Mouse (Mus musculus) gastrocnemius, postnatal 4 days (tissue): ENCODE measurements around the gene Wdsub1. TPM values are rescaled to one million over a fixed set of nuclear protein-coding genes. Genes with fewer than 3 reads are reported as not detected.

Experiments
- DNase-seq, 2 experiments: peaks; one replicate each; pipeline ENCODE4 v3.0.0; 2021 to 2022; ENCODE audit warnings: low spot score in 2 of 2, mixed read lengths in 2 of 2
- total RNA-seq, 2 experiments: library from RNA; stranded (reverse); gene quantifications; 2 replicates each; pipeline ENCODE4 v1.2.3; 2021

Wdsub1 gene
- total RNA-seq, 2 experiments from 2014 or later: 24.3 to 25.3 TPM

DNA sequence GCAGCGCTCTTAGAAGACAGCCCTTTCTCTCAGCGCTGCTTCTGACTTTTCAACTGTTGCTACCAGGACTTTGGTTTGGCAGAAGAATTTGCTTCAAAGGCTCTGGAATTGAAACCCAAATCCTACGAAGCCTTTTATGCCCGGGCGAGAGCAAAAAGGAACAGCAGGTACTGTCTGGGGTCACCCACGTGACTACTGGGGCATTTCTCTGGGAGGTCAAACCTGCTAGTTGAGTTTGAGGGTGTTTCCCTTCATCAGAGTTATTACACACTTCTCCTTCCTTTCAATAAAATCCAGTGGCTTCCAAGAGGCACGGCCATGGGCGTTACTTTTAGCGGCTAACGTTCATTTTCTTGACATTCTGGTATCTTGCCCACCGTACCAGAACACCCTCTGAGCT lies 40.4 kb downstream of the Wdsub1 start:
- no peak for DNase-seq

DNA sequence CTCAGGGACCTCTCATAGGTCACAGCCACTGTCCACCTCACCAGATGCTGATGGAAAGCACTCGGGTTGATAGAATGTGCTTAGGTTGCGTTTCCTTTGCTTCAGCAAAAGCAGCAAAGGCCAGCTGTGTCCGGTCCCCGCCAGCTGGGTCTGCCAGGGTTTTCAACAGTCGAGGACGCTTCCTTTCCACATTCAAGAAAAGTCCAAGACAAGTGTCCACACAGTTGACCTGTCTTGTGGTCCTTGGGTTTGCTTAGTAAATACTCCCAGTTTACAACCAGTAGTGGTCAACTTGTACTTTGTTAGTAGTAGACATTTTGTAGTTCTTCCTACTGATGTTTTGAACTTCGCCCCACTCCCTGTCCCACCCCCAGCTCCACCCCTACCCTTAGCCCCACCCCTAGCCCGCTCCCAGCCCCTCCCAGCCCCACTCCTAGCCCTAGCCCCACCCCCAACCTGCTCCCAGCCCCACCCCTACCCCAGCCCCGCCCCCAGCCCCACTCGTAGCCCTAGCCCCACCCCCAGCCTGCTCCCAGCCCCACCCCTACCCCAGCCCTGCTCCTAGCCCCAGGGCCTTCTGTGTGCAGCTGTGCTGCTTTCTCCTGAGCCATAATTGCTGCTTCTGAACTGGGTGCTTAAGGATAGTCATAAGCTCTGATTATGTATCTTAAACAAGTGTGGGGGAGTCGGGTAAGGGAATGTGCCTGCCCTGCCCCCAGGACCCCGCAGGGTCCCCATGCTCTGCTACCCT lies 41.0 kb downstream of the Wdsub1 start:
- peak in 1 of 2 experiments; percentile 28 for DNase-seq

DNA sequence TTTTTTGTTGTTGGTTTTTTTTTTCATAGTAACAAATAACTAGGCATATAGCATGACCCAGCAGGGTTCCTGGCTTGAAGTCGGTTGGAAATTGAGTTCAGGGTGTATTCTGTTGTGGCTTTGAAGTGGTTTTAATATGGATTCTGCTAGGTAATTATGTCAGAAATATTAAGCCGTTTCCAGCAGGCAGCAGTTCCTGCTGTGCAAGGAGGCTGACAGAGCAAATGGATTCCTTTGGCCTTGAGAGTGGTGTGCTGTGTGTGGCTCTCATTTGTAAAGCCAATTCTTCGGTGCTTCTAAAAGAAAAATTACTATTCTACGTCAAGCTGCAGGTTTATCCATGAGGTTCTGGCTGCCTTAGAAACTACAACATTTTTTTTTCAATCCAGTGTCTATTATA lies 42.2 kb downstream of the Wdsub1 start:
- no peak for DNase-seq

DNA sequence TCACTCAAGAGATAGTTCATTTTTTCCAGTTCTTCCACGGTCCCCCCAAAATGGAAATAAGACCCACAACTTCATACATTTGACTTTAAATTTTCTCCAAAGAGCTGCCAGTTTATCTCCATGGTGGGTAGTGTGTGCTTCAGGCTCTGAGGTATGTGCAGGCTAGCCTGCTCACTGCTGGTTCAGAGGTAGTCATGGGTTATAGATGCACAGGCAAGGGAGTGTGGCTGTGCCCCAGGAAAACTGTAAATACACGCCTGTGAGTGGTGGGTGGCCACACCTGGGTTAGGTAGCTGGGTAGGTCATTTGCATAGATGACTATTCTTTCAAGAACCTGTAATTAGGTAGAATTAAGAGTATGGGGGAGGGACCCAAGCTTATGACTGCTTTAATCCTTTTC lies 42.6 kb downstream of the Wdsub1 start:
- DNase-seq: no peak

DNA sequence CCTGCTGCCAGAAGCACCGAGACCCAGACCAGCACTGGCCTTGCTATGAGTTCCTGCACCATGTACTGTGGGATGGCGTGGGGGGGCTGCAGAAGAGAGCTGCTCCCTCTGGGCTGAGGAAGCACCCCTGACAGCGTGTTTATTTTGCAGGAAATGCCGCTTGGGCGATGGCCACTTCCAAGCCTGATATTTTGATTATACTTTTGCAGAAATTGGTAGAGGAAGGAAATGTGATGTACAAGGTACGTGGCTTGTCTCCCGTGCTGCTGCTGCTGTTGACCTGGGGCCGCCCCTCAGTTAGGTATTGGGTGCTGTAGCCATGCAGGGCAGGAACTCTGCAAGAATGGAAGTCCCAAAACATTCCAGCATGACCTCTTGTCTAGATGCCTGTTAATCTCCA lies 43.6 kb downstream of the Wdsub1 start:
- no peak for DNase-seq

DNA sequence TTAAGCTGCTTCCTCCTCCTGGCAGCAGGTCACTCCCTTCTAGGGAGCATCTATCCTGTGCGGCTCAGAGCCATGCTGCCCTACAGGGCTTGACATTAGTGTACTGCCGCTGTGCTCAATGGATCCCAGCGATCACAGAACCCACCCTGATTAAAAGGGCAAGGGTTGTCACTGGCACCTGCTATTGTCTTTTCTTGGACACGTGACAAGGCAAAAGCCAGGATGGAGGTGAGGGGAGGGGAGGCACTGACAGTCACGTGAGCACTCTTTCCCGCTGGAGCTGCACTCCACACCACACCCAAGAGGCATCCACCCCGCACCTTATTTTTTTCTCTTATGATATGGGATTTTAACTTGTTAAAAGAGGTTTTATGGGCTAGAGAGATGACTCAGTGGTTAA lies 50.6 kb downstream of the Wdsub1 start:
- no peak for DNase-seq

DNA sequence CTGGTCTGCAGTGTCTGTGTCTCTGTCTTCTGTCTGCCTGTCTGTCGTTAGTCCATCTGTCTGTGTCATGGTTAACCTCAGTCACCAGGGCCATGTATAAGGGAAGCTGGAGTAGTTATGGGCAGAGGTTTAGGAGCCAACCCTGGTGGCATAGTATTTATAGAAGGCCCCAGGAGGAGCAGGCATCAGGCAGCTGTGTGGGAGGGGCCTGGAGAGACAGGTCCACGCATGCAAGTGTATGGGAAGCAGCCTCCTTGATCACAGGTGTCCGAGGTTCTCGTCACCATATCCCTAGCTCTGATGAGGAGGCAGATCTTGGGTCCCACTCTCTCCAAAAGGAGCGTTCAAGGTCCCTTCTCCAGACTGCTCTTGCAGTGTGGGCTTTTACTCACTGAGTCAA lies 51.5 kb downstream of the Wdsub1 start:
- DNase-seq: no peak

DNA sequence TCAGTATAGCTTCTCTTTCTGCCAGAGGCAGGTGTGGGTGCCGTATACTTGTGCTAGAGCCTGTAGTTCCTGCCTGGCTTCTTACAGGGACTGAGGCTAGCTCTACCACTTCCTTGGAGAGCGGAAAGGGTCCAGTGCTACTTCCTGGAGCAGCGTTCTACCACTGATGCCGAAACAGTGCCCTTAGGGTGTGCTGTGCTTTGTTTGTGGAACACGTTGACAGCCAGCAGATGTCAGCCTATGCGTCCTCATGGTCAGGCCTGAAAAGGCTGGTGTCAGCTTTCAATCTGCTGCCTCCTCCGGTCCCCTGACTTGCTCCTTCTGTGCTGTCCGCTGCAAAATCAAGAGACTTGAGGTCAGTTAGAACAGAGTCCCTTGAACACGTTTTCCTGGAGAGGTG lies 52.2 kb downstream of the Wdsub1 start:
- peak in 1 of 2 experiments; percentile 34 for DNase-seq

DNA sequence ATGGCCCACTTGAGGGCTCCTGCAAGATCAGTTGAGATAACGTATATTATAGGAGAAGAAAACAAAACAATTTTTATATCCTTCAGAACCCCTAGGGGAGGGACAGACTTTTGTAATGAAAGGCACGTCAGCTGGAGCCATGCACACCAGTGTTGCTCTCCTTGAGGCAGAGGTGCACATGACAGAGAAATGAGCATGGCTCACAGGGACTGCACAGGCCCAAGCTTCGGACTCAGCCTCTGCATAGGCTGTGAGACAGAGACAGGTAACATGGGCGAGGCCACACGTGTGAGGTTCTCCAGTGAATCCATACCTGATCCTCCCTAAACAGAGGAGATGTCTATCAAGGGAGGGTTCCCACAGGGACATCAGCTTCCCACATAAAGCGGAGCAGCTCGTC lies 52.7 kb downstream of the Wdsub1 start:
- DNase-seq: no peak

DNA sequence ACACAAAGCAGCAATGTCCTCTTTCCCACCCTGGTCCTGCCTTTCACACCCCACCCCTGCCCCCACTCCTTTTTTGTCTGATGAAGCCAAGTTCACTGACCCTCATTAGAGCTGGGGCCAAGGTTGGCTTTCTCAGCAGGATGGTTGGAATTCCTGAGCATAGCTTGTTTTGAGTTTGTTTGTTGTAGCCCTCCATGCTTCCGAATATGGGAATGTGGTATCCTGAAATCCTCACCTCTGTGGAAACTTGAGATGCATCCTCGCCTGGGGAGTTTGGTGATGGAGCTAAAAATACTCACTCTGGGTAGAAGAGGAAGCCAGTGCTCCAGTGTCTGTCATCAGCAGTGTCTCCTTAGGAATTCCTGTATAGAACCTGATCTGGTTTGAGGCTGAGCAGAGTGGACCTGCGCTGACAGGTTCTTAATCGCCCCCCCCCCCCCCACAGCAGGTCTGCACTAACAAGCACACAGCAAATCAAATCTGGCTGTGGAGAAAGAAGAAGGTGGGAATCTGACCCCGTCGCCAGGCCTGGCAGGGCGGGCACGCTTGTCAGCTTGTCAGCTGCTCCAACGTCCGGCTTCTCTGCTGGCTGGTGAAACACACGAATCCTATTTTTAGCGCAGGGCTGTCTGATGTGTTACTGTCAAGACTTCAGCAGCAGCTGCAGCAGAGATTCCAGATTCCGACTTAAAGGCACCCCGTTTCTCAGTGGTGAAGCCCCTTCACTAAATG lies 53.4 kb downstream of the Wdsub1 start:
- peak in 1 of 2 experiments; percentile 66 for DNase-seq

DNA sequence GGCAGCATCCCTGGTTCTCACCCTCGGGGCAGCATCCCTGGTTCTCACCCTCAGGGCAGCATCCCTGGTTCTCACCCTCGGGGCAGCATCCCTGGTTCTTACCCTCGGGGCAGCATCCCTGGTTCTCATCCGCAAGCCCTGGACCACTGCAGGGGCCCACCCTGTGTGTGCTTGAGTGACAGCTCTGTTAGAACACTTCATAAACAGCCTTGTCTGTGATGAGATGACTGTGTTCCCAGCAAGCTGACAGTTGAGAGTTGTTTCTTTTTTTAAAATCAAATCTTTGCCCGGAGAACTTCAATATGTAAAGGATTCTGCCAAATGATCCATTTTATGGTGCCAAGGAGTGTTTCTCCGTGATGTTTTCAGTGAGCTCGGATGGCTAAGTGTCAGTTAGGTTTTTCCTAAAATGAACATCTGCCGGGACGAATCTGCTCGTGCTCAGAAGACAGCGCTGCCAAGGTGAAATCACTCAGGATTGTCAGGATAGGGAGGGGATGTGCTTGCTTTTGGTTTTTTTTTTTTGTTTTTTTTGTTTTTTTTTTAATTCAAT lies 54.2 kb downstream of the Wdsub1 start:
- DNase-seq: no peak

DNA sequence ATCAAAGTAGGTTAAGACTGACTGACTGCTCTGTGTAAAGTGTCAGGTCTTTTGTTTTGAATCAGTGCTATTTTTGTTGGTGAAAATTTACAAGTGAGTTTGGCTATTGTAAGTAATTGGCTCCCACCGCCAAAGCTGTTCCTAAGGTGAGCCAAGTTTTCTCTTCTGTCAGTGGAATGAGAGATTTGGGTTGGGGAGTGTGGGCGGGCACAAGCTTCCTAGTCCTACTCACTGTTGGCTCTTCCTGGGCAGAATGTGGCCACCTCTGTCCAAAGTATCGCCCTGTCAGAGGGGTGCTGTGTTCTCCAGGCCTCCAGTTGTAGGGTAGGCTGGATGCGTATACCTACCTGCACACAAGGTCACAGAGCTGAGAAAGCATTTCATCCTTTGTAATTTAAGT lies 57.0 kb downstream of the Wdsub1 start:
- no peak for DNase-seq

DNA sequence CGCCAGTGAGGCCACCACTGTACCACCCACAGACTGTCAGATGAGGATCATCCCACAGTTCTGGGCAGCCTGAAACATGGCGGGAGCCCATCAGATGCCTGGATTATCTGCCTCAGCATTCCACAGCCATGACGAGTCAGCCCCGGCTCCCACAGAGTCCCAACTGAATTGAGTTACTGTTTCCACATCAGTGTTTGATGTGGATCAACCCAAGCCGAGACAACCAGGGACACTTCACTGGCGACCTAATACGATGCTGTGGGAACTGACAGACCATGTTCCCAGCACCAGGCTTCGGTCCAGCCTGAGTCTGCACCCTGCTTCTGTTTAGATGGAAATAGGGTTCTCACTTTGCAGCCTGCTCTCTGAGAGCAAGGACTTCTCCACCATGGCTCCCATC lies 58.1 kb downstream of the Wdsub1 start:
- DNase-seq: peak in 1 of 2 experiments; percentile 39

DNA sequence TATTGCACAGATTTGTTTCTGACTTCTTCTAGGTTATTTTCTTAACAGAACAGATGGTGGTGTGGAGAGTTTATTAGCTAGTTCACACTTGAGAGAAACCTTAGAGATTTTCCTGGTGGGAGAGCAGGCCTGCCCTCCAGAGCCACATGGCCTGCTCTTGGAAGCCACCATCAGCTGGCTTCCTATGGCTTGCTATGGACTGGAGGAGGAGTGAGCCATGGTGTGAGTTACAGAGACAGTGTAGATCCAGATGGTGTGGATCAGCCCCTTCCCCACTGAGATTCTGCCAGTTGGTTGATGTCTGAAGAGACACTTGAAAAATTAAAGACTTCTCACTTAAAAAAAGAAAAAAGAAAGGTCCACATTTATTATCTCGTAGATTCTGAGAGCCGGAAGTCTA lies 61.3 kb downstream of the Wdsub1 start:
- no peak for DNase-seq

DNA sequence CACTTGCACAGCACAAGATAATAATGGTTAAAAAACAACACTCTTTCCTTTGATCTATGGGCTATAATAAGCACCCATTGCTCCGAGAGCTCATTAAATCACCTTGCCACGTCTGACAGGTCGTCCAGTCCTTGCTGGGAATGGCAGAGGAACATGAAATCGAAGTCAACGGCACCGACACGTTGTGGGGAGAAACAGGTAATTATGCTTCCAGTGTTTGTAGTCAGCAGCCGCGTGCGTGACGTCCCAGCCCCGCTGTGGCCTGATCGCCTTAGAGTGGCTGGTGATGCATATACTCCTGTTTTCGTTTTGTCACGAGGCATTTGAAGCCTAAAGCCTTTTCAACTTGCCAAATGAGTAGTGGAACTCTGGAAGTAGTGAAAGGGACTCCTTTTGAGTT lies 62.3 kb downstream of the Wdsub1 start:
- DNase-seq: no peak

DNA sequence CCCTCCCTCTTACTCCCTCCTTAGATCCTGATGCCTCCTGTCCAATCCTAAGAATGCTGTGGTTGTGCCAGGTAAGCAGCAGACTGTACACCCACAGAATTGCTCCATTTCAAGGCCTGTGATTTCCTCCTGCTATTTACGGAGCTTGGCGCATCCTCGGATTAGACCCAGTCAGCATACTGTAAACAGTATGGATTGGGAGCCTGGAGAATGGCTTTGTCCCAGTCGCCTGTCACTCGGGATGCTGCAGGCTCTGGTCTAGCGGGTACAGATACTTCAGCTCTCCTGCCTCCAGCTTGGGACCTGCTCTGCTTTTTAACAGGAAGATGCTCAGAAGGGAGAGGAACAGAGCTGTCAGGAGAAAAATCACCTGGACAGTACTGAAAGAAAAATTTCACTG lies 63.0 kb downstream of the Wdsub1 start:
- no peak for DNase-seq

DNA sequence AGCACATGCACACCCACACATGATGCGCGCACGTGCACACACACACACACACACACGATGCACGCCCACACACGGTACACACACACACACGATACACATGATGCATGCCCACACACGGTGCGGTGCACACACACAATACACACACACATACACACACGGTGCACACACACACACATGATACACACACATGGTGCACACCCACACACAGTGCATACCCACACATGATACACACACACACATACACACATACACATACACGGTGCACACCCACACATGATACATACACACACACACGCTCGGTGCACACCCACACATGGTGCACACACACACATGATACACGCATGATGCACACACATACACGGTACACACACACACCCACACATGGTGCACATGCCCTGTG lies 63.7 kb downstream of the Wdsub1 start:
- no peak for DNase-seq

DNA sequence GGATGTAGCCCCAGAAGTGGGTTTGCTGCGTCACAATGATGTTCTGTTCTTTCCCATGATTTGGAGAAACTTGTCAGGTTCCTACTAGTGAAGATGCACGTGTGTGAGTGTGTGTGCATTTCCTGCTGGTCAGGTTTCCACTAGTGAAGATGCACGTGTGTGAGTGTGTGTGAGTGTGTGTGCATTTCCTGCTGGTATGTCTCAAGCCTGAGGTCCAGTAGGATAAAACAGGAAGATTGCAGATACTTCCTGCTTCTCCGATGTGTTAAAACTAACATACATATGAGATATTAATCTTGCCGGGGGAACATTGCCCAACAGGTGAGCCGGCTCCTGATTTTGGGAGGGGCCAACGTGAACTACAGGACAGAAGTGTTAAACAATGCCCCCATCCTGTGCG lies 67.4 kb downstream of the Wdsub1 start:
- no peak for DNase-seq

DNA sequence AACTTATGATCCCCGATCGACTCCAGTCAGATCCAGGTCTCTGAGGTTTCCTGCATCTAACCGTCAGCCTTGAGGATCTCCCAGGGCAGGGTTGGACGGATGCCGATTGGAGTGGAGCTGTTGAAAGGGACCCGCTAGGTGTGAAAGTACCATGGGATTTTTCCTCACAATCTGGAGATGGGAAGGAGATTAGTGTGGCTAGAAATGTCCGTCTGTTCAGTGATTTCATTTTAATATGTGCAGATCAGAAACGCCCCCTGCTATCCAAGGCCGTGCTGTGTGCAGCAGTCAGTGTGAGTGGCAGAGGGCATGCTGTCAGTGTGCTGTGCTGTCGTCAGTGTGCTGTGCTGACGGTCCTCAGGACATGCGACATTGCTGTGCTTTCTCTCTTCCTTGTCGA lies 68.9 kb downstream of the Wdsub1 start:
- DNase-seq: no peak

DNA sequence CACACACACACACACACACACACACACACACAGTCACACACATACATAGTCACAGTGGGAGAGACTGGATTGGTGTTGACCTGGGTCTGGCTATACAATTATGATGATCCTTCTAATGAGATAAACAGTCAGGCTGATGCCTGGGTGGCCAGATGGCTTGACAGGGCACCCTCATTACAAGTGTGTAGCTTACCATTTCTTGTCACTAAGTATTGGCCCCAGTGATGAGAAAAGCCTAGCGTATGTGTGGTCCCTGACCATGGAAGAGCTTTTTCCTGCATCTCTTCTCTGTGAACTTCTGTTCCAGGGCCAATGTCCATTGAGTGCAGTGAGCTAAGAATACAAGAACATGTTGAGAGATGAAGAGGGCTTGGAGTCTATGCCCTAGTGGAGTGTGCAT lies 69.8 kb downstream of the Wdsub1 start:
- DNase-seq: no peak

DNA sequence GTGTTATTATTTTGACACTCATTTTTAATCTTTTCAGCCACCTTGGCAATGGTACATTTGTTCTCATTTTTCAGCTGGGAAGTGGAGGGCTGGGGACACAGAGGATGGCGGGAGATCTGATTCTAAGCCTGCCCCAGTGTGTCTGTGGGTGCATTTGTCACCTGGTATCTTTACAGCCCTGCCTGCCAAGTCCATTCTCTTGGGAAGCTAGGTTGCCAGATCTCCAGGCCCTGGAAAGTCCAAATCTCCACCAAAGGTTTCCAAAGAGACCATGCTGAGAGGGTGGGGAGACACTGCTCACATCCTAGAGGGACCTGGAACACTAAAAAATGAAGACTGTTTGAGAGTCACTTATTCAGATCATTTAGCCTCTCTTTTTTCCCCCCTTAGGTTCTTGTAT lies 71.1 kb downstream of the Wdsub1 start:
- no peak for DNase-seq

DNA sequence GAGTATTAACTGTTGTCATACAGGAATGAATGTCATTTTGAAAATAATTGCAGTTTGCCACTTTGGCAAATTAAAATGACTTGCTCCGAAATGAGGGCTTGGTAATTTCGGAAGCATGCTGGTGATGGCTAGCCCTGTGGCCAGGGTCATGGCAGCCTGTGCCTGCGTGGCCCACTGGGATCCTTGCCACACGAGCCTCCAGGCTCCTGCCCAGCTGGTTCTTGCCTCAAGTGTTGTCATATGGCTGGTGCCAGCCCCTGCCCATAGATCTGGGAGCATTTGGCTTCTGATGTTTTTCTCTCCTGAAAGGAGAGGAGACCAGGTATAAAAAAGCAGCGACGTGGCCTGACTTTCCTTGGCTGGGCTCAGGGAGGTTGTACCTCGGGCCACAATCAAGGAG lies 72.4 kb downstream of the Wdsub1 start:
- DNase-seq: no peak

DNA sequence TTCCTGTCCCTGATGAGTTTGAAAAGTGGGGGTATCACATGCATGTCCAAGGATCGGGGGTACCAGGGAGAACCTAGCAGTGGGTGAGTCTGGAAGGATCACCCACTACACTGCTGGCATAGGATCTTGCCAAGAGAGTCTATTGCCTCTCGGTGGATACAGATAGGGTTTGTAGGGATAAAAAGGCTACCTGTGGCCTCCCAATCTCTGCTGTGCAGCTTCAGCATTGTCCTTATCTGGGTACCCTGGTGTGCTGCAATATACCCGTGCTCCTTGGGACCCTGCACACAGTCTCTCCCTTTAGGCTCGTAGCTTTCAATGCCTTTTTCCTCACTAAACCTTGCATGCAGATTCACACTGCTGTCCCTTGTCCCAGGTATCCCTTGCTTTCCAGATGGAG lies 73.8 kb downstream of the Wdsub1 start:
- no peak for DNase-seq
